Mouse (Mus musculus) T-cell, adult 2 months (primary cell): ENCODE data around the gene Vti1a.

Source experiments
- DNase-seq: peaks from one replicate; pipeline ENCODE4 v3.0.0; 2022; ENCODE audit warnings: low spot score

Gene Vti1a

DNA sequence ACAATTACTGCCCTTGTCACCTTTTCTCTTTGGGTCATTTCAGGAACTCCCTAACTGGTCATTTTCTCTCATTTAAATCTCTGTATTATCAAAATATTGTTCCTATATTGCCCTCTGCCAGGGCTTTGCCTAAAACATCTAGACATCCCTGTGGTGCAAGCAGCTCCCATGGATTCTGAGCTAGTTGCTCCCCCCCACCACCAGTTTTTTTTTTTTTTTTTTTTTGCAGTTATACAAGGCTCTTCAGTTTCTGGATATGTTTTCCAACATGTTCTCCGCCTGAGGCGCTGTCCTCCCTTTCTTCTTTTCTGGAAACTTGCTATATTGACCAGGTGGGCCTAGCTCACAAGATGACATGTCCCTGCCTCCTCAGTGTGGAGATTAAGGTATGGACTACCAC is 2.4 kb upstream of the Vti1a start:
- DNase-seq: no peak

DNA sequence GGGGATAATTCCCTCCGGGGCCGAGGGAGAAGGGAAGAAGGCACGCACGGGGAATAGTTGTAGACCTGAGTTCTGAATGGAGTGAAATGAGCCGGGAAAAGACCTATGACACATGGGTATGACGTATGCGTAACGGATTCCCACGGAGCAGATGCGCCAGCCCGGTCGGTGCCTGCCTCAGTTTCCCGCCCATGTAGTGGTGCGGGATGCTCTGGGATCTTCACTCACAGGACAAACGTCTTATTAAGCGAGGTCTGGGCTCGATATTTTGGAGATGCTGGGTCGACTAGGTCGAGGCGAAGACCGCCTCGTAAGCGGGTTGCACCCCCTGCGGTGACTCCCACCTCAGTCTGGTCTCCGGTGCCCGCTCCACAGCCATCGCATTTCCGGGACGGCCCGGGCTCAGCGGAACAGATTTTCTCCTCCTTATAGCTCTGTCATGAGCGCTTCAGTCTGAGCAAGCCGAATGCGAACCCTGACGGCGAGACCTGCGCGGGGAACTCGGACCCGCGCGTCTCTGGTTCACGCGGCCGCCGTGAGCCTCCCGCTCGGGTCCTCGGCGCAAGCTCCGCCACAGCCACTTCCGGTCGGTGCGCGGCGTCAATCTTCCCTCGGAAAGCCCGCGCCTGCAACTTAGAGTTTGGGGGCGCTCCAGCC is 515 bp upstream of the Vti1a start, which contains the start of gene Zdhhc6:
TSS of gene Zdhhc6 (minus strand) at position 581 of the 657 bp plus-strand sequence.
- peak; percentile 74 for DNase-seq

DNA sequence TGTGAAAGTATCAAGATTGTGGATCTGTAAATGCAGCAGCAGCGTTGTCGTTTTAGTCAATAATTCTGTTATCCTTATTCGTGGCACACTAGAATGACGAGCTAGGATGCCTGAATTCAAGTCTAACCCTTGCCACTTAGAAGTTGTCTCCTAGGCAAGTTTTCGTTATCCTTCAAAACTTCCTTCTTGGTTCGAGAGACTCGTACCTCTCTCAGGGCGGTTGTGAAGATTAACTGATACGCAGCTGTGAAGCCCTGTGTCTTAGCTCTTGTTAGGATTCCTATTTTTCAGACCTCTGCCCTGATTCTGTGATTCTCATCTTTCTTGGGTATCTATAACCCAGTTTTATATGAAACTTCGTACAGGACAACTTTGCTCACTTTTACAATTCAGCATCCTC is 806 bp downstream of the Vti1a start:
- no peak for DNase-seq

DNA sequence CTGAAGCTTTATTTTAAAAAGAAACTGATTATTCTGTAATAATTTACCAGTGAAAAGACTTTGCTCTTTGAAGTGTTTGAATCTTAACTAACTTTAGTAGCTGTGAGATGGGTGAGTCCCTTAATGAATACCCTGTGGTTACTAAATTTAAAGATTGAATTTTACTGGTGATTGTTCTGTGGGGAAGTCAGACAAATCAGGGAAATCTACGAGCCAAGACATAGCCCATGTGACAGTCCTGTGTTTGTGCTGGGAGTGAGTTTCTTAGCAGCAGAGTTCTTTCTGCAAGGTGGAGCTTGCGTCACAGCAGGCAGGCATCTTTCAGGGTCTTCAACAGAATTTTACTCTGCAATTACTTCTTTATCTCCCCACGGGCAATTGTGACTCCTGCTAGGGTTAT is 2.9 kb downstream of the Vti1a start:
- no peak for DNase-seq

DNA sequence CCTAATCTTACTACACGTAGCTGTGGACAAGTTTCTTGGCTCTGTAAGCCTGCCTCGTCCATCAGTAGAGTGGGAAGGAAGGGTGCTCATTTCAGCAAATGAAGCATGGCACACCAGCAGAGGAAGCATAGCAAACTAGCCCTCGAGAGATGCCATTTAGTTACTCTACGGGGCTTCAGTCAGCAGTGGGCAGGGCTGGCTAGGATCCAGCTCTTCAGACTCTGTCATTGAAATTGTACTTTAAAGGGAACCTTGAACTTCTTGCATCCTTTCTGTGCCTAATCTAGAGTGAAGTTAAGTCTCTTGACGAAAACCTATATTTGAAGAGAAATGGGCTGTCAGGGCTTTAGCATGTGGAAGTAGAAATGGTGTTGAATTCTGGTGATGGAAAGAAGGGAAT is 3.4 kb downstream of the Vti1a start:
- DNase-seq: no peak

DNA sequence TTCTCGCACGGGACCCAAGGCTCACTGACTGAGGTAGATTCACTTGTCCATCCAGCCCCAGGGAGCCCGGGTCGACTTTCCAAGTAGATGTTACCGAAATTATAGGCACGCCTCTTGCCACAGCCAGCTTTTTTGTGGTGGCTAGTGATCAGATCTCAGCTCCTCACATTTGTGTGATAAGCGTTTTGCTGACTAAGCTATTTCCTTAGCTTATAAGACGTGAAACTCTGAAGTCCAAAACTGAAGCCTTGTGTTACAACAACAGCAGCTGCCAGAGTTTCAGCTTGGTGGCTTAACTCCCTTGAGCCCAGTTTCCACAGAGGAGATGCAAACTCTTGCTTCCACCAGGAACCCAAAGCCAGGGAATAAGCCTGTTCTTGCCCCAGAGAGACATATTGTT is 6.5 kb downstream of the Vti1a start:
- DNase-seq: no peak

DNA sequence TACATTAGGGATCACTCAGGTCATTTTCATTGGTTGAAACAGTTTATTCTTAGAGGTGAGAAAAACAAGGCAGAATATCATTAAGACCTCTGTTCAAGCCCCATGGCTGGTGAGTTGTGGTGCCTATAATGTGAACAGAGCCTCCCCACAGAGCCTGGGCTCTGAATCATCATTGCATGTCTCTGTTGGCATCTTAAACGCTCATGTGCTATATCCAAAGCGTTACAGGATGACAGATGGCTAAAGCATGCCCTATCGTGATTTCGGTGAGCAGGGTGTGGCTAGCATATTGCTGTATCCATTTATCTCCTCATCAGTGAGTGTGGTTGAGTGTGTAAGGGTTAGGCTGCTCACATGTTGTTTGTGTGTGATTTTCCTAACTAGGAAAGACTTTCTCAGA is 11.4 kb downstream of the Vti1a start:
- no peak for DNase-seq

DNA sequence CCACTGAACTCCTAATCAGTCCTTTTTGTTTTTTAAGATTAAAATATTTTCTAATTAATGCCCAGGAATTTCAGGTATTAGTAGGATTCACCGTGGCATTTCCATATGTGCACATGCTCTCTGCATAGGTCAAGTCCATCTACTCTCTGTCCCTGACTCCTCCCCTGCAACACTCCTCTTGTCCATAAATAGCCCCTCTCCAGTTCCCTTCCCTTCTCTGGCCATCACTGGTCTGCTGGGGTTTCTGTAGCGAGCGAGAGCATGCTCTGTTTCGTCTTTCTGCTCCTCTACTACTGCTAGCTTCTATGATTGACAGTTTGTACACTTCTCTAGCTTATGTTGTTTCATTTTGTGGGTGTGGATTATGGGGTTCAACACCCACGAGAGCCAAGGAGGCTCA is 15.7 kb downstream of the Vti1a start:
- DNase-seq: no peak

DNA sequence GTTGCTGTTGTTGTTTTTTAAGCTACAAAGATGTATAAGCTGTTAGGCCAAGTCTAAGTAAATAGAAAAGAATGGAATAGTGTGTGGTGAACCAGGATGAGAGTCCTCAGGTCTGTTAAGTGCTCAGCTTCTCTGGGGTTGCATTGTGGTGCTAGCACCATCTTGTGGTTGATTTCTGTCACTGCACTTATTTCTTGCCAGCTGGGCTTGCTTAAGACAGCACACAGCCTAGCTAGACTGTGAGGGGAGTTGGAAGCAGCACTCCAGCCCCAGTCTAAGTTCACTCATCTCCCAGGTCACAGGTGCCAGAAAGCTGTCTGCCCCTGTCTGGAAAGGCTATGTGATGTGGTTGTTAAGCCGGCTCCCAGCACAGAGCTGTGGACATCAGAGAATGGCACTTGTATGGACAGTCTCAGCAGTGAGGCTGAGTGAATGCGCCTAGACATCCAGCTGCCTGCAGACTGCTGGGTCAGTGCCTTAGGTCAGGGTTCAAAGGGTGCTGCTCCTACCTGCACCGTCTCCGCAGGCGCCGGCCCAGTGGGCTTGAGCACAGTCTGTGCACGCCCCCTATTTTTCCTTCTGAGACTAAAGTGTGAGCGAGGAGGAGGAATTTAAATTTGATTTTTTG is 16.7 kb downstream of the Vti1a start:
- peak; percentile 53 for DNase-seq

DNA sequence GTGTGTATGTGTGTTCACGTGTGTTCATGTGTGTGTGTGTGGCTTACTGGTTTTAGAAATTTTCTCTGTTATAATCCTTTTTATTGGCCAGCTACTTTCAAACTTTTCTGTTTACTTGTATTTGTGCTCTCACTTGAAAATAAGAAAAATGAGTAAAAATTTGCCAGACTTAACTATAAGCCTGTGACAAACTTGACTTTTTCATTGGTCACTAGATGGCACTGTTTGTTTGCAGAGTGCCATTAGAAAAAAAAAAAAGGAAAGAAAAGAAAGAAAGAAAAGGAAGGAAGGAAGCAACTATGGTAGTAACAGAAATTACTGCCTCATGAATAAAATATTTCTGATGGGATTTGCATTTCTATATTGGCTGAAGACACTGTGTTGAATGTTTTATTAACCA is 19.8 kb downstream of the Vti1a start:
- DNase-seq: no peak

DNA sequence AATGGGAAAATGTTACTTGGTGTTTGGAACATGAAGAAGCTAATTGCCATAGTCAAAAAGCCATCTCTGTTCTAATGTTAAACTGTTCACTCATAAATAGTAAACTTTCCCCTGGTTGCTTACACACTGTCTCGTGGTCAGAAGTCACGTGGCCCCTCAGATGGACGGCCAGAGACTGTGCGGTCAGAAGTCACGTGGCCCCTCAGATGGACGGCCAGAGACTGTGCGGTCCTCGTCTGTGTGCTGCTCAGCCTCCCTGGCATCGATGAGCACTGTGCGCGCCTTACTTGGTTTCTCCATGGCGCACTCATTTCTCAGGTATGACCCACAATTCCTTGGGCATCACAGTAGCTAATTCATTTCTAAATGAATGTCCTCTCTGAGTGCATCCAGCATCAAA is 20.3 kb downstream of the Vti1a start:
- DNase-seq: no peak

DNA sequence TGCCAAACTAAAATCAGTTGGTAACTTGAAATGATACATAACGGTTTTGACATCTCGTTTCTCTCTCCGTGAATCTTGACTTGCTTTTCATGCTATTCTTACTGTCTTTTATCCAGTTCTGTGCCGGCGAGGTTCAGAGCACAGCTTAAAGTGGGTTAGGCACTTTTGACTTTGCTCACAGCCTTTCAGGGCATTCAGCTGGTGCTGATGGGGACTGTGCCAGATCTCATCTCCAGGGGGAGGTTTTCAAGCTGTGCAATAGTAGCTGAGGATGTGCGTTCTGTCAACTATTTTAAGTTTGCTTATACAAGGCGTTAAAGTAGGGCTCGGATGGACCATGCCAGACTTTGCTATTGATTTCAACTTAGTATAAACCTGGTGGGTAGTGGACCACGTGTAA is 21.0 kb downstream of the Vti1a start:
- no peak for DNase-seq

DNA sequence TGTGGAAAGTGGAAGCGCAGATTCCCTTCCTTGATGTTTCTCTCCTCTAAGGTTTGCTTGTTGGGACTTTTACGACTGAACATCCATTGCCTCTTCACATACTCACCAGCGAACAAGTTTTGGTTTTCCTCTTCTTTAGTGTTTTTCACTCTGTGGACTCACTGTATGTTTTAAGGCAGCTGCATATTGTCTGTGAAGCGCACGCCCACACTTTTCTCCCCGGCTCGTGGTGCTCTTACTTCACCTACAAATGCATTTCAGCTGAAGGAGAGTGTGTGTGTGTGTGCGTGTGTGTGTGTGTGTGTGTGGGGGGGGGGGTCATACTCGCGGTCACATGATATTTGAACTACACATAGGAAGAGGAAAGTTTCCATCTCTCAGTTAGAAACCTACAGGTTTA is 21.6 kb downstream of the Vti1a start:
- no peak for DNase-seq

DNA sequence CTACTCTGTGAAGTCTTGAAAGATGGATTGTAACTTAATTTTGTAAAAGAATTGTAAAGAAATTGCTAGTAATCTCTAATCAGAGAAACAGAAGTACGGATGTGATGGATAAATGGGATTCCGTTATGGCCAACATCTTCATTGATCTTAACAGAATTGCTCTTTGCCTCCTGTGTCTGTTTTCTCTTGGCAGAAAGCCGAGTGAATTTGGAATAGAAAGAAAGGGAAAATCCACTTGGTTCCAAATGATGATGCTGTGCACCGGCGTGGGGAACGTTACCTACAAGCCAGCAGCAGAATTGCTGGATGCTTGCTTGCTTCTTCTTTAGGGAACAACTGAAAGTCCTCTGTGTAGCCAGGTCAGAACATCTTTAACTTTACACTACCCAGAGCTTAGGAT is 24.4 kb downstream of the Vti1a start:
- DNase-seq: no peak

DNA sequence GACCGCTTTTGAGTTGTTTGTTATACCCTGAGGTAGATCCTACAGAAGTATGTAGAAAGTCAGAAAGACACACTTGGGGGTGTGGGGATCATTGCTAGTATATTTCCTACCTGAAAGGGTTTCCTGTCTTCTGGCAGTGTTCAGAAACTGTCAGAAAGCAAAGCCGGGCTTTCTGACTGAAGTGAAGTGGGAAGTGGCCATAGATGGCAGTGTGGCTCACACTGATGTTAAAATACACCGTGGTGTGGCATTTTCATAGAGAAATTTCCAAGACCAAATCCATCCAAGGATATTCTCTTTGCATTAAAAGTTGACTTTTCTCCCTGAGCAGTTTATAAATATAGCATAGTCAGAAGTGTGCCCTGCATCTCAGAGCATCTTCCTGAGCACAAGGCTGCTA is 25.3 kb downstream of the Vti1a start:
- no peak for DNase-seq

DNA sequence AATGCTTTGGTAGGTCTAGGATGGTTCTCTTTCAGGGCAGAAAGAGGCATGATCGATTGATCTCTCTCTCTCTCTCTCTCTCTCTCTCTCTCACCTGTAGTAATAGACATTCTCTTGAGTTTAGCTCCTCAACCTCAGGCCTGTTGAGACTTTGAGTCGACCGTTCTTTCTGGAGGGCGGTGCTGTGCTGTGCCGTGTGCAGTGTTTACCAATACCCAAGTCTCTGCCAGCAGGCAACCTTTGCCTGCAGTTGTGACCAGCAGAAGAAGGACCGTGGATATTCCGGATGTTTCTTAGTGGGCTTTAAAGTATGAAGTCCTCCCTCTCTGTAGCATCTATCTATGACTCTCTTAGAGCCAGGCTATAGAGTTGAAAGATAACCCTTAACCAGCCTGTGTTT is 26.3 kb downstream of the Vti1a start:
- no peak for DNase-seq

DNA sequence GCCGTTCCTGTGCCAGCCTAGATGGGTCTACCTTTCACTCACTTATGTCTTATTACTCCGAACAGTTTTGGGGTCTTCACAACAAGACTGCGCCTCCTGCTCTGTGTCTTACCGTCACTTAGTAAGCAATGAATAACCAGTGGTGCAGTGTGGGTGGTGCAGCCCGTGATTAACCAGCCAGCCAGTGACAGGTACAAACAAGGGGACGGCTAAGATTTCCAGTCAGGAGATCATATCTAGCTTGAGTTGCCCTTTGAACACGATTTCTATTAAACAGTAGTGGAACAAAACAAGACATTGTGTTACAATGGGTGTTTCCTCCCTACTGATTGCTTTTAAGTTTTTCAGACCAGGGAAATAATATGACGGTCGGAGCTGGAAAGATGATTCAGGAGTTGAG is 27.2 kb downstream of the Vti1a start:
- DNase-seq: no peak

DNA sequence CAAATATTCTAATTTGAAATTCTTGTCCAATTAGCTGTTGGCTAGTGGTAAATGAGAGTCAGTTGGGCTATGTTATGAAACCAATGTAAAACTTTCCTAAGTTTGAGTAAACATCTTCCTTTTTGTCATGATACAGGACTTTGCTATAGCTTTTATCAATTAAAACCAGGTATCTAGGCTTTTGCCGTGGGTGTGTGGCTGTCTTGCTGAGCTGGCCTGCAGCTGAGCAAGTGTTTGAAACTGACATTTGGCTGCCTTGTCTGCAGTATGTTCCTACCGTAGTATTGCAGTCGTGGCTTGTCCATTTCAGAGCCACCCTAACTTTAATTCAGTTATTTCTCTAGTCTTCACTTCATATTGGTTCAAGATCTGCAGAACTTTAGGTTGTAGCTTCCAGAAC is 32.1 kb downstream of the Vti1a start:
- no peak for DNase-seq

DNA sequence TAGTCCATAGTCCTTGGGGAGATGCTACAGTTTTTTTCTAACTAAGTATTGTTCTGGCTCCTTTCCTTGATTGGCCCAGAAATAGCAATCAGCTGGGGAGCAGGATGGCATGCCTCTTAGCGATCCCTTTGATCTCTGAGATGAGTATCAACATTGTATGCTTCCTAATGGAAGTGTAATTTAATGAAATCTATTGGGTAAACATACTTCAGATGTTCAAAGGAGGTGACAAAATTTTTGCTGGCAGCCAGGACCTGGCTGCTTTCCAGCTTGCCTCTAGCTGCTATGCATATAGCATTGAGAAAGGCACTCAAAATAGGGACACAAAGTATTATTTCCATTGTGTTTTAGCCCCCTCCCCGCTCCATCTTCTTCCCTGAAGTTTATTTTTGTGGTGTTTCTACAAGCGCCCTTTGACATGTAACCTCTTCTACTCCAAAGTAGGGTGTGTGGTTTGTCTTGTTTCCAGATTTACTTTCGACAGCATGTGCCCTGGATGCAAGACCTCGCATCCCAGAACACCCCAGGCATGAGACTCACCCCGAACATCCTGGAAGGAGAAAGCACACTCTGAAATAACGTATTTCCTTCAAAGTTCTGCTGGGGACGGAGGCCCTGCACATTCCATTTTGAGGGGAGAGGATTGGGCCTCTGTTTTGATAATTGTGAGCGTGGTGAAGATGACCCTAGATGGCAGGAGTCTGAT is 34.7 kb downstream of the Vti1a start:
- no peak for DNase-seq

DNA sequence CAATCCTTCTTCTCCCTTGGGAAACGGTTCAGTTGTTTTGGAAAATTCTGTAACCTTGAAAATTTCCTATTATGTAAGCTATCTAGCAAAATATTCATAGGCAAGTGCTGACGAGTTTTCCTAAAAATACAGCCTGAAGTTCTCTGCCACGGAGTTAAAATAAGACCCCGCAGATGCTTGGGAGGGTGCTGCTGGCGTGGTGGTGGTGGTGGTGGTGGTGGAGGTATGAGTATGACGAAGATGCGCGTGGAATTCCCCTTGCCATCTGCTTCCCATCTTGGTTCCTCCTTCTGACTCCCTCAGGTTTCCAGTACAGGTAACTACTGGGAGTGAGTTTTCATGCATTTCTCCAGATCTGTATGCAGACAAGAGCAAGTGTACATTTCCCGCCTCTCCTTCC is 46.5 kb downstream of the Vti1a start:
- DNase-seq: no peak

DNA sequence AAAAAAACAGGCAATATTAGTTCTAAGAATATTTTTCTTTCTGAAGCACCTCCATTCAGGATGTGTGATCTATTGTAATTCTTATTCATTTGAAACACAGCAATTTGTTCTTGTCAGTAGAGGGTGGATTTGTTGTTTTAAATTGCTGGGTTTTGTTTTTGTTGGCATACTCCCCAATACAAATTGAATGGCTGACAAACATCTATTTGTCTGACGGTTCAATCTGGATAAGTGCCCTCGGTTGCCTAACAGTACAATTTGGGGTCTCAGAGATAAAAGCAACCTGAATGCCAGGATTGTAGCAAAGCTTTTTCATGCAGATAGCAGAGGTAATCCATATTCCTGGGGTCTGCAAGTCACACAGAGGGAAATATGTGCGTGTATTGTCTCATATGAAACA is 53.6 kb downstream of the Vti1a start:
- DNase-seq: no peak

DNA sequence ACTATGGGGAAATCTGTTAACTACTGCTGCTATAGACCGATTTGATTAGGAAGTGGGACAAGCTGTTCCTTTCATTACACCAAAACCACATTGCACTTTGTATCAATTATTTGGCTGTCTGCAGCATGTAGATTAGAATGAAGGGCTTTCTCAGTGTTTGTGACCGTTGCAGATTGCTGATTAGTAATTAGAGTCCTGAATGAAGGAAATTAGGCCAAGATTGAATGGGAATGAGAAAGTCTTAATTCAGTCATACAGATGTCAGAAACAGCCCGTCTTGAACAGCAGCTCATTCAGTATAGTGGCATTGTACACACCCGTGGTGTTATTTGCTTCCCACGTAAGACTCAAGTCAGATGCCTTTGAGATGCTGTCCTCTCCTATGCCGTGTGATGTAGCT is 60.2 kb downstream of the Vti1a start:
- DNase-seq: no peak

DNA sequence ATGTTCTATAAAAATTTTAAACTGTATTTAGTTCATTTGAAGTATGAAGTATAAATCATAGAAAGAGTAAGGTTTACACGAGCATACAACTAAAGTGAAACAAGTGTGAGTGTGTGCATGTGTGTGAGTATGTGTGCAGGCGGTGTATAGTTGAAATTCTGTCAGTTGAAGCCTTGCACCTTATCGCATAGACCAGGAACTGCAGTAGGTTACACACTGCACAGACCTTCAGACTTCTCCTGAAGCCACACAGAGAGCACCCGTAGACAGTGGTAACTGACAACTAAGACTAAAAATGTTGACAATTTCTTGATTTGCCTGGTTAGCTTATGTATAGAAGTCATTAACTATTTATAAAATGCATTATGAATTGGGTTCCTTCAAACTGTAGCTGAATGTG is 61.4 kb downstream of the Vti1a start:
- DNase-seq: no peak

DNA sequence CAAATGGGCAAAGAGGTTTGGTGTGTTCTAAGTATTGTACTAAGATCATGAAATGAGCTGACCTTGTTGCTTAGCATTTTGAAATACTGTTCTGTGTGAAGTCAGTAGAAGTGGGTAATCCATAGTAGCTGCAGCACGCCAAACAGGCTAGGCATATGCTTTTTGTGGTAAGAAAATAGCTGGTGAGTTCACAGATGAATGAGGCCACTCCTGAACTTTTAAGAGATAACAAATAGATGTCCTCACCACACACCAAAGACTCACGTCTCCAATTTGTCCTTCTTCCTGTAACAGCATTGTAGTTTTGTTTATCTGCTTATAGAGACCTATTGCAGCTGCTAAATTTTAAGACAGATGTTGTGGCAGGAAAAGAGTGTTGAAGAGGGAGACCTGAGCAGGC is 62.8 kb downstream of the Vti1a start:
- no peak for DNase-seq
